Mouse (Mus musculus): ENCODE results near the gene Cacna2d3.

- TF ChIP-seq CTCF (conservative IDR thresholded peaks at IDR 0.05; ENCODE audit: insufficient read depth, insufficient read length, low read depth, low read length) (no peak), POLR2A (IDR thresholded peaks at IDR 0.05; ENCODE audit: low read depth, low read length) (no peak)
These were observed 291.9 kb downstream of the Cacna2d3 start for GRCm38 (mm10) chr14:29429788-29430187.

All from kidney, adult 2 months (tissue).